Mouse (Mus musculus) liver, postnatal 0 days (tissue): ENCODE results near the gene Supt4a.

Source experiments
- CTCF ChIP-seq: sonication (generic); IDR thresholded peaks from 2 replicates; pipeline ENCODE4 v1.5.1; 2016; ENCODE audit warnings: antibody characterized with exemption, low read depth
- EP300 ChIP-seq: IDR thresholded peaks from 2 replicates; pipeline ENCODE4 v1.6.1; 2016; ENCODE audit warnings: antibody characterized with exemption, low read depth, mild to moderate bottlenecking

- TF ChIP-seq CTCF: no peak
- no peak for TF ChIP-seq EP300
These were observed 16.5 kb upstream of the Supt4a start for GRCm38 (mm10) chr11:87720839-87721238.
